Mouse (Mus musculus): ENCODE measurements around the gene Comt. TPM values are rescaled to one million over a fixed set of nuclear protein-coding genes. Genes with fewer than 3 reads are reported as not detected.

The Comt gene
- polyA plus RNA-seq, 1 experiment from 2014 or later = 98.1 TPM

DNA sequence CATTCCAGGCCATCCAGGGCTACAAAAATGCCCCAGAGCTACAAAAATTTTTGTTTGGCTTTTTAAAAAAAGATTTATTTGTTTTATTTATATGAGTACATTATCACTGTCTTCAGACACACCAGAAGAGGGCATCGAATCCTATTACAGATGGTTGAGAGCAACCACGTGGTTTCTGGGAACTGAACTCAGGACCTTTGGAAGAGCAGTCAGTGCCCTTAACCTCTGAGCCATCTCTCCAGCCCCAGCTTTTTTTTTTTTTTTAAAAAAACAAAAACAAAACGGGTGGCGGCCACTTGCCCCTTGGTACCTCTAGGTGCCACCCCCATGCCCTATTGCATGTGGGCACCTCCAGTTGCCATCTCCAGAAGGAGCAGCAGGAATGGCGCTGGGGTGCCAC lies 9.2 kb downstream of the Comt start:
- no peak overlapping the region for H3K4me2 ChIP-seq (ENCODE audit: low read length)
- 0 out of 2 replicates have a peak, but pooled peaks cover 2% of the 10 kb centered on the region for H3K36me3 ChIP-seq (ENCODE audit: control insufficient read depth, insufficient read depth)
- no peak overlapping the region for H3K4me3 ChIP-seq (replicated peaks; ENCODE audit: low read length)
- ATAC-seq = no peak
- no peak overlapping the region for H3K27ac ChIP-seq (ENCODE audit: low read length)
- 90% methylated on average over 5 of the region's 5 CpGs for WGBS
- no peaks in the 10 kb centered on the region for H3K4me1 ChIP-seq (replicated peaks; ENCODE audit: control insufficient read depth, insufficient read depth, low read length)
- H3K9me3 ChIP-seq (ENCODE audit: control insufficient read depth, low read length) = no peaks in the 10 kb centered on the region
- H3K27me3 ChIP-seq (replicated peaks; ENCODE audit: control insufficient read depth, insufficient read depth, low read length) = no peaks in the 10 kb centered on the region
- no peak overlapping the region for H3K9ac ChIP-seq (replicated peaks; ENCODE audit: low read depth, low read length)

DNA sequence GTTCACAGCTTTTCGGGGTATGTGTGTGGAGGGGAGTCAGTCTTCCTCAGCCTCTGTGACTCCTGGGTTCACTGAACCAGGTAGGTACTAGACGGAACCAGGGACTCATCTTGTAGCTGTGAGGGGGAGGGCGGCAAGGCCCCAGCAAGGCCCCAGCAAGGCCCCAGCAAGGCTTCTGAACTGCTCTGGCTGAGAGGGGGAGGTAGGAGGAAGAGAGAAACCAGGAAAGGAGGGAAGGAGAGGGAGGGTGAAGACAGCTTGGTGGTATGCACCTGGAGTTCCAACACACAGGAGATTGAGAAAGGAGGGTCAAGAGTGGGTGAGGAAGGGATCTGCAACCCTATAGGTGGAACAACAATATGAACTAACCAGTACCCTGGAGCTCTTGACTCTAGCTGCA lies 9.8 kb downstream of the Comt start:
- Histone ChIP-seq H3K27me3 (replicated peaks; ENCODE audit: control insufficient read depth, insufficient read depth, low read length) (no peaks in the 10 kb centered on the region), H3K4me2 (ENCODE audit: low read length) (no peak overlapping the region), H3K4me3 (replicated peaks; ENCODE audit: low read length) (no peak overlapping the region), H3K27ac (ENCODE audit: low read length) (no peak overlapping the region), H3K9ac (replicated peaks; ENCODE audit: low read depth, low read length) (no peak overlapping the region), H3K4me1 (replicated peaks; ENCODE audit: control insufficient read depth, insufficient read depth, low read length) (no peaks in the 10 kb centered on the region), H3K36me3 (ENCODE audit: control insufficient read depth, insufficient read depth) (0 out of 2 replicates have a peak, but pooled peaks cover 2% of the 10 kb centered on the region), H3K9me3 (ENCODE audit: control insufficient read depth, low read length) (no peaks in the 10 kb centered on the region)
- no peak for ATAC-seq
- WGBS = 82% methylated on average over 3 of the region's 3 CpGs

DNA sequence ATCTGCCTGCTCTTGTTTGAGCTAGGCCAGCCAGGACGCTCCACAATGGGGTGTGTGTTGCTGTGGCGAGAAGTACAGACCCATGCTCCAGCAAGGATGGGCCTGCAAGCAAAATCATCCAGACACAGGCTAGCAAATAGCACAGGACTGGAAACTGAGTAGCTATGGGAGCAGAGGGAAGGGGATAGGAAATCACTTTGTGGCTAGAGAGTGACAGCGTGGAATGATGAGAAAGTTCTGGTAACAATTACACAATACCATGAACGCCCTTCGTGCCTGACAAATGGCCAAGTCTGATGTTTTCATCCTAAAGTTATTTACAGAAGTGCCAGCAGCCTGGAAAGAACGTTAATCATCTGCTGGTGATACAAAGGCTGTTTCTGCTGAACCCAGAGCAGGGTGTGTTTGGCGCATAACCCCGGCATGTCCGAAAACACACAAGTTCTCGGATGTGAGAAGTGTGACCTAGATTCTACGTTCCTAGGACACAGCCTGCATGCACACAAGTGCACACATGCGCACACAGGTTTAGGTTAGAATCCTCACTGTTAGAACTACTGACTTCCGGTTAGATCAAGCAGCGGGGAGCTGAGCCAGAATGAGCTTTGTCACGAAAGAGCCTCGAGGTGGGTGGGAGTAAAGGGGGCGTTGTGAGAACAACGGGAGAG lies 10.4 kb downstream of the Comt start:
- H3K9ac ChIP-seq (replicated peaks; ENCODE audit: low read depth, low read length) = no peak overlapping the region
- no peaks in the 10 kb centered on the region; the same call in 1 of the 2 replicates for H3K4me1 ChIP-seq (replicated peaks; ENCODE audit: control insufficient read depth, insufficient read depth, low read length)
- WGBS = 68% methylated on average over 18 of the region's 18 CpGs
- H3K27ac ChIP-seq (ENCODE audit: low read length) = no peak overlapping the region
- H3K9me3 ChIP-seq (ENCODE audit: control insufficient read depth, low read length) = no peaks in the 10 kb centered on the region
- no peak overlapping the region for H3K4me3 ChIP-seq (replicated peaks; ENCODE audit: low read length)
- ATAC-seq = no peak
- H3K27me3 ChIP-seq (replicated peaks; ENCODE audit: control insufficient read depth, insufficient read depth, low read length) = no peaks in the 10 kb centered on the region
- H3K36me3 ChIP-seq (ENCODE audit: control insufficient read depth, insufficient read depth) = 0 out of 2 replicates have a peak, but pooled peaks cover 2% of the 10 kb centered on the region
- H3K4me2 ChIP-seq (ENCODE audit: low read length) = no peak overlapping the region

DNA sequence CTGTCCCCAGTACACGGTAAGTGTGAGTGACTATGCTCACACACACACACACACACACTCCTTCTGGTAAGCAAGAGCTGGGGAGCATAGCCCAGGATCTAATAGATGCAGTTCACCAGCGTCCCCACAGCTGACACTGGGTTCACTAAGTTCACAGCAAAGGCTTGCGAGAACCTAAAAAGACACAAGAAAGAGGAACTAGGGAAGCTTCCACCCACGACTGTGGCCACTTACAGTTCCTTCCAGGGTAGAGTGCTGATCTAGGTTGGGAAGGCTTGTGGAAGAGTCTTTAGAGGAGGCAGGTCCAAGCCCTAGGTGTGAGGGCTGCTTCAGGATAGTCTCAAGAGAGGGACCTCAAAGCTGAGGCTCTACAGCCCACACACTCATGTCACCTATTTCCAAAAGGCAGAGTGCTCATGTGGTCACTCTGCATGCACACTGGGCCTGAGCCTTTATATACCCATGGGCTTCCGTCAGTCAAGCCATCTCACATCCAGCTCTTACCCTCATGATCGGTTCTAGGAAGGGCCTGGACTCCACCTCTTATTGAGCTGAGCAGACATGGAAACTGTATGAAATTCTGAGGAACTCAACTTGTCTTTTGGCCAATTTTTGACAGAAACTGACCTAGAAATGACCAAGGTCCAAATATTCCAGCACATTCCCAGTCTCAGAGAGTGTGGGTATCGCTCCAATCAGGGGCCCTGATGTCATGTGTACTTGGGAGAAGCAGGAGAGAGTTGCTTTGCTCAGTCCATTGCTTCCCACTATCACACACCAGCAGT lies 13.4 kb downstream of the Comt start:
- H3K9me3 ChIP-seq (ENCODE audit: control insufficient read depth, low read length) = no peaks in the 10 kb centered on the region
- H3K9ac ChIP-seq (replicated peaks; ENCODE audit: low read depth, low read length) = no peak overlapping the region
- peaks cover 6% of the 10 kb centered on the region; the same call in 1 of the 2 replicates for H3K4me1 ChIP-seq (replicated peaks; ENCODE audit: control insufficient read depth, insufficient read depth, low read length)
- H3K27me3 ChIP-seq (replicated peaks; ENCODE audit: control insufficient read depth, insufficient read depth, low read length) = no peaks in the 10 kb centered on the region
- 0 out of 2 replicates have a peak, but pooled peaks cover 2% of the 10 kb centered on the region for H3K36me3 ChIP-seq (ENCODE audit: control insufficient read depth, insufficient read depth)
- H3K4me3 ChIP-seq (replicated peaks; ENCODE audit: low read length) = no peak overlapping the region
- no peak overlapping the region for H3K4me2 ChIP-seq (ENCODE audit: low read length)
- WGBS = 89% methylated on average over 7 of the region's 7 CpGs
- H3K27ac ChIP-seq (ENCODE audit: low read length) = no peak overlapping the region
- no peak for ATAC-seq

DNA sequence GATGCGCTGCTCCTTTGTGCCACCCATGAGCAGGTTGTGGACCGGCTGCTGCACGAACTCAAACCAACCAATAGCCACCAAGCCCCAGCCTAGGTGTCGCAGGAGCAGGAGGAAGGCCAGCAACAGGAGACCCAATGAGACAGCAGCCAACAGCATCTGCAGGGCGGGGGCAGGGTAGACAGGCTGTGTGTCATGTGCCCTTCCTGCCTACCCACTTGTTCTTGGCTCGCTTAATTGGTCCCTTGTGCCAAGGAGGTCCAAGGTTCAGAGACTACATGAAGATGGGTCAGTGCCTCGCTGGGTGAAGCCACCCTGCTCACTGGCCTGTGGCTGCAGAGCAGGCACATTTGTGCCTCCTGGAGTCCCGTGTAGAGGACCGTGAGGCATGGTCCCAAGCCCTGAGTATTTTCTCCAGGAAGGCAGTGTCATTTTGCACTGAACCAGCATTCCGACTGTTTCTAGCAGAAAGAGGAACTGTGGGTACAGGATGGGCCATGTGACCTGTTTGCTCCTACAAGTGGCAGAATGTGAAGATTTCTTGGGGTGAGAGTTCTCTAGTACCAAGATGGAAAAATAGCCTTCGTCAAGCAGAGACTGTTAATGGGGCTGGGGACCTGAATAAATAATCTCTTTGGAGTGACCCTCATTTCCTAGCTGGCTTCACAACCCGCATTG lies 14.7 kb downstream of the Comt start:
- Histone ChIP-seq H3K27me3 (replicated peaks; ENCODE audit: control insufficient read depth, insufficient read depth, low read length) (no peaks in the 10 kb centered on the region), H3K27ac (ENCODE audit: low read length) (no peak overlapping the region), H3K4me2 (ENCODE audit: low read length) (no peak overlapping the region), H3K9me3 (ENCODE audit: control insufficient read depth, low read length) (no peaks in the 10 kb centered on the region), H3K36me3 (ENCODE audit: control insufficient read depth, insufficient read depth) (0 out of 2 replicates have a peak, but pooled peaks cover 2% of the 10 kb centered on the region), H3K9ac (replicated peaks; ENCODE audit: low read depth, low read length) (no peak overlapping the region), H3K4me1 (replicated peaks; ENCODE audit: control insufficient read depth, insufficient read depth, low read length) (peaks cover 11% of the 10 kb centered on the region; the same call in 1 of the 2 replicates), H3K4me3 (replicated peaks; ENCODE audit: low read length) (no peak overlapping the region)
- 82% methylated on average over 12 of the region's 12 CpGs for WGBS
- no peak for ATAC-seq

DNA sequence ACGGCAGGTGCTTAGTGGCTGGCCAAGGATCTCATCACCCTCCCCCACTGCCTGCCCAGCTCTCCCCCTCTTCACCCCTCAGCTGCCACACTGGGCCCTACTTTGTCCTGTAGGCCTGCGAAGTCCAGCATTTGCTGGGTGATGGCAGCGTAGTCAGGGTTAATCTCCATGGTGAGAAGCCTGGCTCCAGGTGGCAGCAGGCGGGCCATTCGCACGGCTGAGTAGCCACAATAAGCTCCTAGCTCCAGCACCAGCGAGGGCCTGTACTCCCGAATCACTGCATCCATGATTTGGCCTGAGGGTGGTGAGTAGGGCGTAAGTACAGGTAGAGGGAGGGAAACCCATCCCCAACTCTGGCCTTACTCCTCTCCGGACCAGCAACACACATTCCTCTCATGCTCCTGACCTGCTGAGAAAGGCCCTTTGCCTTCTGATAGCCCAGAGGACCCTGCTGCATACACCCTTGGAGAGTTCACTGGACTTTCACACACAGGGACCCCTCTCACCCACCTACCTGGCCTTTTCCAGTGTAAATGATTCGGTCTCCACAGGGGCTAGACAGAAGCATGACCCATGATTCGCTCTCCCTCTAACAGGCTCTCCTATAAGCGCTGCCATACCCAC lies 15.5 kb downstream of the Comt start:
- Histone ChIP-seq H3K9me3 (ENCODE audit: control insufficient read depth, low read length) (no peaks in the 10 kb centered on the region), H3K4me3 (replicated peaks; ENCODE audit: low read length) (no peak overlapping the region), H3K36me3 (ENCODE audit: control insufficient read depth, insufficient read depth) (0 out of 2 replicates have a peak, but pooled peaks cover 2% of the 10 kb centered on the region), H3K27me3 (replicated peaks; ENCODE audit: control insufficient read depth, insufficient read depth, low read length) (no peaks in the 10 kb centered on the region), H3K4me1 (replicated peaks; ENCODE audit: control insufficient read depth, insufficient read depth, low read length) (peaks cover 11% of the 10 kb centered on the region; the same call in 1 of the 2 replicates), H3K27ac (ENCODE audit: low read length) (no peak overlapping the region), H3K4me2 (ENCODE audit: low read length) (no peak overlapping the region), H3K9ac (replicated peaks; ENCODE audit: low read depth, low read length) (no peak overlapping the region)
- no peak for ATAC-seq
- 56% methylated on average over 13 of the region's 13 CpGs for WGBS

DNA sequence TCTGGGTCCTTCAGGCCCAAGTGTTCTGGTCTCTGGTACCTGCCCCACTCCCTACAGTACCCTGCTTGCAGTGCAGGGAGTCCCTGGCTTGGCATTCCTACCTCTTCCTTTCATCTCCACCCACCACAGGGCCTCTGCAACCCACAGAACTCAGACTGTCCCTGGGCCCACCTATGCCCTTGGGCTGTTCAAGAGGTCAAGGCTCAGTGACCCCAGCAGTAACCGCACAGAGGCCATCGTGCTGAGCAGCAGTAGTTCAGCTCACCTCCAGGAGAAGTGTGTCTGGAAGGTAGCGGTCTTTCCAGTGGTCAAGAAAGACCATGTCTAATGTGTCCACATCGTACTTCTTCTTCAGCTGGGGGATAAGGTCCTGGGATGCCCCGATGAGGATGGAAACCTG lies 16.2 kb downstream of the Comt start:
- Histone ChIP-seq H3K27ac (ENCODE audit: low read length) (no peak overlapping the region), H3K9me3 (ENCODE audit: control insufficient read depth, low read length) (no peaks in the 10 kb centered on the region), H3K4me2 (ENCODE audit: low read length) (no peak overlapping the region), H3K4me3 (replicated peaks; ENCODE audit: low read length) (no peak overlapping the region), H3K9ac (replicated peaks; ENCODE audit: low read depth, low read length) (no peak overlapping the region), H3K4me1 (replicated peaks; ENCODE audit: control insufficient read depth, insufficient read depth, low read length) (peaks cover 11% of the 10 kb centered on the region; the same call in 1 of the 2 replicates), H3K27me3 (replicated peaks; ENCODE audit: control insufficient read depth, insufficient read depth, low read length) (no peaks in the 10 kb centered on the region), H3K36me3 (ENCODE audit: control insufficient read depth, insufficient read depth) (0 out of 2 replicates have a peak, but pooled peaks cover under 1% of the 10 kb centered on the region)
- no peak for ATAC-seq
- 82% methylated on average over 5 of the region's 5 CpGs for WGBS

DNA sequence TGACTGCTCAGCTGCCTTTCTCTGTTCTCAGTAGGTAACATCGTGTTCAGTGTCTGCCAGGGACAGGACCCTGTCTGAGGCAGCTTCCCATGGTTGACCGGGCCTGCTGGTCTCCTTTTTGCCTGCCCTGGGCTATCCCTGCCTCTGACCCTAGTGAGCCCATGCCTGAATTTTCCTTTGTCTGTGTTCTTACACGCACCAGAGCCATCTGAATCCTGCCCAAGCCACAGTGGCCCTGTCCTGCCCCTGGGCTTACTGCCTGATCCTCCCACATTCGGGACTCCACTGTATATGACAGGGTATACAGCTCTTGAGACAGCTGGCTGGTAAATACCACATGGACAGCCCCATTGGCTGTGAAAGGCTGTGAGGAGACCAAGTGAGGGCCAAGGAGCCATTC lies 16.9 kb downstream of the Comt start:
- no peak for ATAC-seq
- Histone ChIP-seq H3K4me1 (replicated peaks; ENCODE audit: control insufficient read depth, insufficient read depth, low read length) (peaks cover 11% of the 10 kb centered on the region; the same call in 1 of the 2 replicates), H3K36me3 (ENCODE audit: control insufficient read depth, insufficient read depth) (no peaks in the 10 kb centered on the region), H3K27me3 (replicated peaks; ENCODE audit: control insufficient read depth, insufficient read depth, low read length) (no peaks in the 10 kb centered on the region), H3K4me3 (replicated peaks; ENCODE audit: low read length) (no peak overlapping the region), H3K4me2 (ENCODE audit: low read length) (no peak overlapping the region), H3K9ac (replicated peaks; ENCODE audit: low read depth, low read length) (no peak overlapping the region), H3K27ac (ENCODE audit: low read length) (no peak overlapping the region), H3K9me3 (ENCODE audit: control insufficient read depth, low read length) (no peaks in the 10 kb centered on the region)
- 74% methylated on average over 4 of the region's 4 CpGs for WGBS

DNA sequence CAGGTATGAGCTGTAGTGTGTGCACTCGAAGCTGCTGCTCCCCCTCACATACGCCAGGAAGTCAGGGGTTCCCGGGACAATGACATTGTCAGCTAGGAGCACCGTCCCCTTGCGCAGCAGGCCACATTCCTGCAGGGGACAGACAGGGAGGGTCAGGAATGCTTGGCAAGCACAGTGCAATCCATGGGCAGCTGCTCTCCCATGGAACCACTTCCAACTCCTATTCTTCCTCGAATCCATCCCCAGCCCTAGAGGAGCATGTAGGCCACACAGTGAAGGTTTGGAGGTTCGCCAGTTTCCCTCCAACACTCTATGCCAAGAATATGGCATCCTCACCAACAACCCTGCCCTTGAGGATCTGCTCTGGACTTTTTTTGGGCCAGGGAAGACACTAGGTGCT lies 18.7 kb downstream of the Comt start:
- H3K36me3 ChIP-seq (ENCODE audit: control insufficient read depth, insufficient read depth) = peaks cover 11% of the 10 kb centered on the region

More for the DNA sequence above, 18.7 kb downstream of the Comt start:
- no peak overlapping the region for H3K9ac ChIP-seq (replicated peaks; ENCODE audit: low read depth, low read length)
- H3K4me1 ChIP-seq (replicated peaks; ENCODE audit: control insufficient read depth, insufficient read depth, low read length) = peaks cover 11% of the 10 kb centered on the region; the same call in 1 of the 2 replicates
- H3K9me3 ChIP-seq (ENCODE audit: control insufficient read depth, low read length) = no peaks in the 10 kb centered on the region
- ATAC-seq = peak; percentile 21; the same call in 1 of the 2 replicates
- H3K27me3 ChIP-seq (replicated peaks; ENCODE audit: control insufficient read depth, insufficient read depth, low read length) = no peaks in the 10 kb centered on the region
- WGBS = 43% methylated on average over 7 of the region's 7 CpGs
- H3K27ac ChIP-seq (ENCODE audit: low read length) = no peak overlapping the region
- no peak overlapping the region for H3K4me2 ChIP-seq (ENCODE audit: low read length)
- H3K4me3 ChIP-seq (replicated peaks; ENCODE audit: low read length) = no peak overlapping the region
